Mouse (Mus musculus): ENCODE data around the gene Hoxb7.

DNA sequence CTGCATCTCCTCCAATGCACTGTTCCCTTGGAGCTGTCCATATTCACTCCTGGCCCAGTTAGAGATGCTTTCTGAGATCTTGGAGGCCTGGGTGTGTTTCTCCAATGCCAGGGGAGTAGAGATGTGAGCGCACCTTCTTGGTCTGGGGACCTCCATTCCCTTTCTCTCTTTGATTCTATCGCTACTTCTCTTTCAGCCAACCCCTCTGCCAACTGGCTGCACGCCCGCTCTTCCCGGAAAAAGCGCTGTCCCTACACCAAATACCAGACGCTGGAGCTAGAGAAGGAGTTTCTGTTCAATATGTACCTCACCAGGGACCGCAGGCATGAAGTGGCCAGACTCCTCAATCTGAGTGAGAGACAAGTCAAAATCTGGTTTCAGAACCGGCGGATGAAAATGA is 12.0 kb upstream of the Hoxb7 start:
- no peak for TF ChIP-seq CTCF (IDR thresholded peaks at IDR 0.05; ENCODE audit: insufficient read depth, low read depth, low read length)
- no peak for TF ChIP-seq POLR2A (IDR thresholded peaks at IDR 0.05; ENCODE audit: insufficient read depth, low read depth, low read length)

All from olfactory bulb, adult 2 months (tissue).